8 mouse cellular contexts compared by ENCODE assay signal in genomic region chr9:57260940-57261339, GRCm38 (mm10). TPM values are rescaled to one million over a fixed set of nuclear protein-coding genes. Genes with fewer than 3 reads are reported as not detected.
DNase-seq lines count a peak whose midpoint lies in the region; ATAC-seq lines count a peak whose summit lies in the region.

No protein-coding gene starts in this region.

- H3K27ac ChIP-seq in limb, embryonic 11.5 days (replicated peaks; ENCODE audit: low read depth, low read length), result no peak overlapping the region
- no peak overlapping the region for H3K27ac ChIP-seq in neural tube, embryonic 14.5 days (ENCODE audit: low read depth, low read length)

- H3K27me3 ChIP-seq in limb, embryonic 11.5 days (ENCODE audit: control insufficient read depth, insufficient read depth, low read length), result no peaks in the 10 kb centered on the region
- H3K27me3 ChIP-seq in neural tube, embryonic 14.5 days (ENCODE audit: control insufficient read depth, insufficient read depth, low read length), result no peaks in the 10 kb centered on the region

- H3K9me3 ChIP-seq in limb, embryonic 11.5 days (ENCODE audit: control insufficient read depth, low read length), result no peaks in the 10 kb centered on the region
- no peaks in the 10 kb centered on the region for H3K9me3 ChIP-seq in neural tube, embryonic 14.5 days (ENCODE audit: control insufficient read depth, low read length)

- ATAC-seq in limb, embryonic 11.5 days (ENCODE audit: insufficient number of reproducible peaks, low FRiP score, low TSS enrichment, low read depth), result no peak
- ATAC-seq in neural tube, embryonic 14.5 days (ENCODE audit: low read depth), result no peak

- H3K9ac ChIP-seq in limb, embryonic 11.5 days (ENCODE audit: low read length), result peak overlapping the region; percentile 84
- no peak overlapping the region for H3K9ac ChIP-seq in neural tube, embryonic 14.5 days (replicated peaks; ENCODE audit: low read depth, low read length)

- peak overlapping the region; percentile 85 for H3K4me3 ChIP-seq in limb, embryonic 11.5 days (ENCODE audit: low read depth, low read length)
- H3K4me3 ChIP-seq in neural tube, embryonic 14.5 days (ENCODE audit: low read depth, low read length), result peak overlapping the region; percentile 60

- H3K36me3 ChIP-seq in limb, embryonic 11.5 days (ENCODE audit: control insufficient read depth, insufficient read depth, low read length), result peaks cover 12% of the 10 kb centered on the region
- no peaks in the 10 kb centered on the region for H3K36me3 ChIP-seq in neural tube, embryonic 14.5 days (ENCODE audit: control insufficient read depth, insufficient read depth, low read length)

- peaks cover 9% of the 10 kb centered on the region for H3K4me1 ChIP-seq in limb, embryonic 11.5 days (ENCODE audit: control insufficient read depth, insufficient read depth, low read length)
- peaks cover 11% of the 10 kb centered on the region for H3K4me1 ChIP-seq in neural tube, embryonic 14.5 days (ENCODE audit: control insufficient read depth, insufficient read depth, low read length)

- 9% methylated on average over 12 of the region's 12 CpGs for WGBS in limb, embryonic 11.5 days
- WGBS in neural tube, embryonic 14.5 days, result 26% methylated on average over 12 of the region's 12 CpGs

- DNase-seq in cerebellum, adult 11-12 months, result peak; percentile 22
- no peak for DNase-seq in cerebellum, adult 18-20 months
- DNase-seq in urinary bladder, postnatal 14 days (ENCODE audit: low spot score), result peak; percentile 34
- no peak for DNase-seq in urinary bladder, postnatal 4 days (ENCODE audit: low spot score in 2 of 2)
- no peak for DNase-seq in limb, embryonic 11.5 days (ENCODE audit: low spot score)
- DNase-seq in embryo, embryonic 9.5 days (ENCODE audit: extremely low spot score), result no peak
- DNase-seq in urinary bladder, adult 2 months (ENCODE audit: low spot score), result no peak

- H3K4me2 ChIP-seq in limb, embryonic 11.5 days (ENCODE audit: low read depth, severe bottlenecking), result peak overlapping the region; percentile 97
- H3K4me2 ChIP-seq in neural tube, embryonic 14.5 days (ENCODE audit: low read depth, low read length), result peak overlapping the region; percentile 99

RNA-seq across cellular contexts. Expression of gene 1700017B05Rik, which starts 1.5 kb away (rescaled TPM):
- 13.9 and 15.6 TPM in 2 replicates for polyA plus RNA-seq in limb, embryonic 11.5 days (2014; fragmentation: Nextera tagmentation; extraction: Ambion mirVana)
- 3.0 and 3.6 TPM in 2 replicates for polyA plus RNA-seq in neural tube, embryonic 14.5 days (2014; fragmentation: Nextera tagmentation; extraction: Ambion mirVana)
- 4.6 and 10.7 TPM in 2 replicates for polyA plus RNA-seq in urinary bladder, adult 2 months (2012; rRNA removed)

RNA-seq across cellular contexts. Expression of gene Trcg1, which starts 24.6 kb away (rescaled TPM):
- polyA plus RNA-seq in limb, embryonic 11.5 days (2014; fragmentation: Nextera tagmentation; extraction: Ambion mirVana), result not detected in 2 replicates
- not detected in 2 replicates for polyA plus RNA-seq in neural tube, embryonic 14.5 days (2014; fragmentation: Nextera tagmentation; extraction: Ambion mirVana)
- not detected in 2 replicates for polyA plus RNA-seq in urinary bladder, adult 2 months (2012; rRNA removed)

Comparison
In these comparisons a context has a peak if more than half of its experiments do, and no peak if none do; other contexts are left out.
1. DNase-seq: peak in cerebellum, adult 11-12 months (single experiment) and urinary bladder, postnatal 14 days (single experiment); none in cerebellum, adult 18-20 months (0 of 2), urinary bladder, postnatal 4 days (0 of 2), limb, embryonic 11.5 days (single experiment), embryo, embryonic 9.5 days (single experiment) and urinary bladder, adult 2 months (single experiment).